Mouse (Mus musculus): ENCODE measurements at regions not wholly inside any gene's neighbourhood (a gene's known extent, or its start where the extent isn't known, plus 50 kb on each side); places are given as distances from the start of the nearest gene placed in this dataset.

DNA sequence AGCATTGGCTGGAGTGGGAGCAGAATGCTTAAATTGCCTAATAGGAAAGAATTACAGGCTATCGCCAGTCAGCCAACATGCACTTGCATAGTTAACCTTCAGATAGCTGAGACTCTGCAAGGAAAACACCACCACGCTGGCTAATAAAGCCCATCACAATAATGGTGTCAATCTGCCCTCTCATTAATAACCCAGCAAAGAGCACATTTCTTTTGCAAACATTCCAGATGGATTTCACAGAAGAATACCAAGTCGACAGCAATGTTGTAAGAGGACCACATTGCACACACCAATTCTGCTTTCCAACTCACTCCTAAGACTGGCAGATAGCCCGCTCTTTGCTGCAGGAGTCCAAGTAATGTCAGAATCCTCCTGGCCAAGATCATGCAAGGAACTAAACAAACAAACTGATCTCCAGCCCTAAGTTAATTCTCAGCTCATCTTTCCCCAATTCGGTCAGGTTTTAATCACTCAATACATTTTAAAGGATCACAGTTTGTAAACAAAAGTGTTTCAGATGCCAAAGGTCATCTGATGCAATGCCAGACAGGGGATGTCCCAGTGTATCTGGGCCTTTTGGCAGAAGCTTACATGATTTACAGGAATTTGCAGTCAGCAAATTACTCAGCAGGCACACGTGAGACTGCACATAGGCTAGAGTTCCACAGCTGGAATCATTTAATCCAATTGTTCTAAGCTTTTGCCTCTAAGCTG, 198.4 kb downstream of the Klf6 start:
- DNase-seq (ENCODE audit: inconsistent ontology term): peak; percentile 77

DNA sequence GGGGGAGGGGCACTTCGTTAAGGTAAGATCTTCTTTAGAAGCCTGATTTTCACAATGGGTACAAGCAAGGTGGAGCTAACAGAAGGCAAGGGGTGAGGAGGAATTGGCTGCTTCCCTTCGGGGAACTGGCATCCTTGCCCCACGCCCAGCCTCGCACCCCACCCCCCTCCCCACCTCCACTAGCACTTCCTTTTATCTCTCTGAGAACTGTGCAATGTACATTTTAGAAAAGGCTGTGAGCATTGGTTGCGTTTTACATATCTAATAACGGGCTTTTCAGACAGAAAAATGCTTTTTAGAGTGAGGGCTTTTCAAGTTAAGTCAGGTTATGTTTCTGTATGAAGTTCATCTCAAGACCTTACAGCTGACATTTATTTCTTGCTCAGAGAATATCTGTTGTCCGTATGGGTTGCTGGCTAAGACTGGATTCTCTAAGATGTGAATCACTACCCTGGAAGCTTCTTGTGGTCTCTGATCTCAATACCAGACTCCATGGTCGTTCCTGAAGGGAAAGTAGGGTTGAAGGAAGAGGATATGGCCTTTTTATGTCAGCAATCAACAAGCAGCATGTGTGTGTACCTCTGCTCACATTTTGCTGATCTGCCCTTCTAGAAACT, 199.1 kb downstream of the Klf6 start:
- DNase-seq (ENCODE audit: inconsistent ontology term): no peak

GRCm38 (mm10) chr13:6062305-6062704, 201.0 kb downstream of the Klf6 start:
- DNase-seq (ENCODE audit: inconsistent ontology term): no peak

GRCm38 (mm10) chr13:6062729-6063386, 201.6 kb downstream of the Klf6 start:
- DNase-seq (ENCODE audit: inconsistent ontology term): no peak

DNA sequence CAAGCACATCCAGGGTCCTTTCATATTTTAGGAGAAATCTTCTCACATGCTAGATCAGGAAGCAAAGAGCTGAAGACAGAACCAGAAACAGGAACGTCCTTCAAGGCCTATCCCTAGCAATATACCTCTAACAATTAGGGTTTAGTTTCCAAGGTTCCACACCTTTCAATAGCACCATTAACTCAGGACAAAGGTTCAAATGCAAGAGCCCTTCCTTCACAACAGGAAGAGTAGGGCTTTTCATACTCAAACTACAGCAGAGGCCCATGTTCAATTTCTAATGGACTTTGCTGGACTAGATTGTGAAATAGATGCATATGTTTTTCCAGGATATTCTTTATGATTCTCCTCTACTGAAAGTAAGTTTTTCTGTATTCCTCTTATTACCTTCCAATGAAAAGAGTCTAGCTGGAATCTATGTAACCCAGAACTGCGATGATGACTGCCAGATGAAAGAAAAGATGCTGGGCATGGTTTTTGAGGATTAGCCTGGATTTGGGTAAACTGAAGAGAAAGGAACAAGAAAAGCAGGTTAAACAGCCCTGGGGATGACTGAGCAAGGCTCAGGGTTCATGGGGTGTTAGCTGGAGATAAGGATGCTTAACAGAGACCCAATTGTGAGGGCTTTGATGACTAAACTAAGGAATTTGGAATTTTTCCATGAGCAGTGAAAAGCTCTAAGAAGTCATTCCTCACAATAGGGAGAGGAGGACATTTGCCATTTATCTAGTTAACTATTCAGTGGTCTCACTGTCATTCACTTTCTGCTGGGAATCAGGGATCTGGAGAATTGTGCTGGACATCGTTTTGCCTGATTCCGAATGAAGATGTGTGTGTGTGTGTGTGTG, 215.9 kb downstream of the Klf6 start:
- DNase-seq (ENCODE audit: inconsistent ontology term): peak; percentile 81

DNA sequence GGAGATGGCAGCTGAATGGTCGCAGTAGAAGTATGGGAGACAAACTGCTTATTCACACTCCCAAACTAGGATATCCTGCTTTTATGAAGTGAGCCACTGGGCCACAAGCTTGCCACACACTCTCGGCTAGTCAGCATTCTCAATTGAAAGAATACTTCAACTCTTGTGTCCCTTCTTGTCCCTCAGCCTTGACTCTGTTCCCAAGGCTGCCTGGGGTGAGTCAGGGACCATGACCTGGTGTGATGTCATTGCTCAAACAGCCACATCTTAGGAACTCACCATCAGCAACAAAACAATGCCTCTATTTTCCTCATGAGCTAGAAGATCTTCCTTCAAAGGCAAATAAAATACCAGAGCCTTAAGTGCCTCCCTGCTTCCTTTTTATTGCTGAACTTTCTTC, 224.6 kb downstream of the Klf6 start:
- DNase-seq (ENCODE audit: inconsistent ontology term): peak; percentile 40

DNA sequence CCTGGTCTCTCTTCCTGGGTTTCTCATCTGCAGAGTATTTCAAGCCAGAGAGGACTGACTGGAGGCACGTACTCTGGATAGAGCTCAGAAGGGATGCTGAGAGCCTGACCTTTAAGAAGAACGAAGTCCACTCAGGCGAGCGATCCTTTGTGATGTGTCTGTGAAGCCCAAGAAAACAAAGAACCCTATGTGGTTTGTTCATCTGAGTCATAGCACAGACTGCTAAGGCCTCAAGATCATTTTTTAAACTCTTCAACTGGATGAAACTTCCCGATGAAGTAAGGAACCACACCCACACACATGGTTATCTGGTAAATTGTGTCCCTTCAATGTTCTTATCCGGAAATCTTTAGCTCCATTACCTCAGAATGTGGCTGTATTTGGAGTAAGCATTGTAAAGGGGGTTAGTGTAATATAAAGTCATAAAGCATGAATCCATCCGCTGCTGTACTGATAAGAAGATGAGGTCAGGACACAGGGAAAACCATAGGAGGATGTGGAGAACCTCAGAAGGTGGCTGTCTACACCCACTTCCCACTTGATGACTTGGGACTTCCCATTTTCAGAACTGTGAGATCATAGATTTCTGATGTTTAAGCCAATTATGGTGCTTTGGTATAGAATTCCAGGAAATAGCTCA, 247.9 kb downstream of the Klf6 start:
- DNase-seq (ENCODE audit: inconsistent ontology term): peak; percentile 47

- DNase-seq (ENCODE audit: inconsistent ontology term): no peak
Measured at GRCm38 (mm10) chr13:6119703-6120102, 258.4 kb downstream of the Klf6 start.

- peak; percentile 29 for DNase-seq (ENCODE audit: inconsistent ontology term)
Measured at GRCm38 (mm10) chr13:6127311-6127710, 266.0 kb downstream of the Klf6 start.

DNA sequence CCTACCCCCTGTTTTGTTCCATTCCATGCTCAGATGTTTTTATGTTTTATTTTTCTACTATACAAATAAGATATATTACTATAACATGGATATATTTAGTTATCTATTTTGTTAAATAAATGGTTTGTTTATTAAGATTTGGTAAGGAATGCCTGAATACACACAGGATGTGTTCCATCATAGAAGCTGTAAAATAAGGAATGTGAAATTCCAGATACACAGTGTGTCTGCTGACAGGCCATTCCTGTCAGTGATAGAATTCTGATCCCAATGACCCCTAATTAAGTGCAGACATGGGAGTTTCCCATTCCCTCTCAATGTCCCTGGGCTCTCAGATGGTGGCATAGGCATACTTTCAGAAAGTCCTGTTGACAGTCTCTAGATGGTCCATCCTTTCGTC, 267.6 kb downstream of the Klf6 start:
- no peak for DNase-seq (ENCODE audit: inconsistent ontology term)

DNA sequence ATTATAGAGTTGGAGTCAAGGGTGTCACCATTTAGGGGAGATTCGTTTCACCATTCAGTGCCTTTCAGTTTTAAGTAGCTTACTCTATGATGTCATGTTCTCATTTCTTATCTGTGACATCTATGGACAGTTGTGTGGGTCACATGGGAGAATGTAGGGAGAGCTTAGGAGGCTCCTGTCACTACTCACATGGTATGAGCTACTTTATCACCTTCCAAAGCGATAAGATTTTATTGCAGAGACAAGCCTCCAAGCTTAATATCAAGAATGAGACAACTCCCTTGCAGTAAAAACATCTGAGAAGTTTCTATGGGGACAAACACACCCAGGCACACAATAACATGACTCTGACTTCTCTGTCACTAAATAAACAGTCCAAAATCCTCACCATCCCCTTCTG, 270.1 kb downstream of the Klf6 start:
- DNase-seq (ENCODE audit: inconsistent ontology term): no peak

GRCm38 (mm10) chr13:6137170-6137569, 275.9 kb downstream of the Klf6 start:
- DNase-seq (ENCODE audit: inconsistent ontology term): no peak

- no peak for DNase-seq (ENCODE audit: inconsistent ontology term)
Measured at GRCm38 (mm10) chr13:6142771-6143170, 281.5 kb downstream of the Klf6 start.

GRCm38 (mm10) chr13:6153657-6154056, 292.4 kb downstream of the Klf6 start:
- no peak for DNase-seq (ENCODE audit: inconsistent ontology term)

DNA sequence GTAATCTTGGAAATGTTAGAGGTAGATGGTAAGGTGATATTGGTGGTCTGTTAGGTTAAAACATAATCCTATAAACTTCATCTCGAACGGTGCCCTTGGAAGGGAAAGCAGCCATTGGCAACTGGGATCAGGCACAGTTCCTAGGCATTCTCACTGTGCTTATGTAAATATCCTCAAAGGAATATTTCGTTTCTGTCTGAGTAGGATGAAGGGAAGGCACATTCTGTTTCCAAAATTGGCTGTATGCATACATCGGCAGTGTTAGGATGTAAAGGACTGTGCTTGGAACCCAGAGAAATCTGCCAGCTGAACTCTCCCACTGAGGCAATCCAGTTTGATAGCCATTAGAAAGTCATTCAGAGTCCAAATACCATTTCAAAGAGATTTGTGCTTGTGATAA, 294.9 kb downstream of the Klf6 start:
- DNase-seq (ENCODE audit: inconsistent ontology term): no peak

- no peak for DNase-seq (ENCODE audit: inconsistent ontology term)
Measured at GRCm38 (mm10) chr13:6157029-6157428, 295.7 kb downstream of the Klf6 start.

- no peak for DNase-seq (ENCODE audit: inconsistent ontology term)
Measured at GRCm38 (mm10) chr13:6157946-6158345, 296.7 kb downstream of the Klf6 start.

- DNase-seq (ENCODE audit: inconsistent ontology term): no peak
Measured at GRCm38 (mm10) chr13:6159412-6159811, 298.1 kb downstream of the Klf6 start.

DNA sequence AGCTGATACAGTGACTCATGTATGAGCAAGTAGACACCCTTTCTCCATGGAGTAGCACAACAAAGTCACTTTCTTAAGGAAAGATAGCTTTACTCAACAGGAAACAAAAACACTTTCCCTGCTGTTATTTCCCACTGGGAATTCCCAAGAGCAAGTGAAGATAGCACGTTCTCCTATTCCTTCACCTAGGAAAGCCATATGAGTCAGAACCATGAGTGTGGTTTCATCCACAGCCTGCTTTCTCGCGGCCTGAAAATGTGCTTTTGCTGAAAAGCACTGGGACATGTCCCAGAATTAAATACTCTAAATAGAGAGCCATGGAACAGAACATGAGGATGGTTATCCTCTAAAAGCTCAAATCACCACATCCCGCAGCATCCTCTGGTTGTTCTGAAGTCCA, 304.6 kb downstream of the Klf6 start:
- DNase-seq (ENCODE audit: inconsistent ontology term): no peak

- DNase-seq (ENCODE audit: inconsistent ontology term): no peak
Measured at GRCm38 (mm10) chr13:6167055-6167761, 305.9 kb downstream of the Klf6 start.

GRCm38 (mm10) chr13:6173095-6173494, 311.8 kb downstream of the Klf6 start:
- no peak for DNase-seq (ENCODE audit: inconsistent ontology term)

All from Muller cell, postnatal 12 days (primary cell).